Mouse (Mus musculus): ENCODE measurements around the gene Tubg2.
"Not testable (repeated sequence)": the region's sequence is repeated elsewhere in the genome, so short reads cannot be mapped to it uniquely, and the experiment has no call there.

Gene Tubg2

DNA sequence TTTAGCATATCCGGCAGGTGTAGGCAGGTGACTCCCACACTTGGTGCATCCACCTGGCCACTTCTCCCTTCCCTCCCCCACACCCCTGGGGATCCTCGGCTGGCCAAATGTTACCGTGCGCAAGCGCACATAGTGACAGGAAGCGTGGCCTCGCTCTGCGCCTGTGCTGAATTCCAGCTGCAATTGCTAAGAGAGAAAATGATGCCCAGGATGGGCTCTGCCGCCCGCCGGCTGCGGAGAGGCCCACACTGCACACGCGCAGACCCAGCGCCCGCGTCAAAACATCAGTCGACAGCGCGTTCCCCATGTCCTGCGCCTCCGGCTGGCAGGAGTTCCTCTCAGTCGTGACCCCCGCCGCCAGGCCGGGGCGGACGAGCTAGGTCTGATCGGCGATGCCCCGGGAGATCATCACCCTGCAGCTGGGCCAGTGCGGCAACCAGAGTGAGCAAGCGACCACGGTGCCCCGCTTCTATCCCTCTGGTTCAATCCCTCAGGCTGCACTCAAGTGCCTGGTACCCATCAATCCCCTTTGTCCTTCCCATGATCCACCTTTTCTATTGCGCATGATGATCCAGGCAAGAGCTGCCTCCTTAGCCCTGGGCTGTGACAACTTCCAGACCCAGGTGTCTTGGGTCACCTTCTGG lies at the start of gene Tubg2:
Gene Tubg2 (plus strand): TSS at position 180 of the 644 bp plus-strand sequence.
- DNase-seq: peak; percentile 59 to 71

DNA sequence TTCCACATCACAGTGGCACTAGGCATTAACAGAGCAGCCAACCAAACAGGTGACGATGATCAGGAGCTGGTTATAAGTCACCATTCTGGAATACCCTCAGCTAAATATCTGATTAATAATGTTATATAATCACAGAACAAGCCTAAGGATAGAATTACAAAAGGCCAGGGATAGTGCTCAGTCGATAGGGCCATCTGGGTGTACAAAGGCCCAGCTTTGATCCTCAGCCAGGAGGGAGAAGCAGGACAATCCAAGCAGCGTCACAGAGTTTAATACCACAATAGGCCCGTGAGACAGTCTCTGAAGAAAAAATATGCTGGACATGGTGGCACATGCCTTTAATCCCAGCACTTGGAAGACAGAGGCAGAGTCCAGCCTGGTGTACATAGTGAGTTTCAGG lies 46.4 kb upstream of the Tubg2 start:
- no peak for DNase-seq

DNA sequence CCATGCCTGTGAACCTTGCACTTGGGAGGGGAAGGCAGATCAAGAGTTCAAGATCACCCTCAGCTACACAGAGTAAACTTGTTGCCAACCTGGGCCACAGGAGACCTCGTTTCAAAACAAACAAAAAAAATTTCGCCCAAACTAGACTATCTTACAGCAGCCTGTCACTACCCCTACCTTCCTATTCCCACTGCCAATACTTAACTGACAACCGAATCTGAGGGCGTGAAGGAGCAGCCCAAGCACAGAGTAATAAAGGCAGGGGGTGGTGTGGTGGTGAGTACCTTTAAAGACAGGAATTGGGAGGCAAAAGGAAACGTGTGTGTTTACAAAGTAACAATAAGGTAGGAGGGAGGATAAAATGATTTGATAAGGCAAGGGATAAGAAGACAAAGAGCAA lies 45.0 kb upstream of the Tubg2 start:
- no peak for DNase-seq

DNA sequence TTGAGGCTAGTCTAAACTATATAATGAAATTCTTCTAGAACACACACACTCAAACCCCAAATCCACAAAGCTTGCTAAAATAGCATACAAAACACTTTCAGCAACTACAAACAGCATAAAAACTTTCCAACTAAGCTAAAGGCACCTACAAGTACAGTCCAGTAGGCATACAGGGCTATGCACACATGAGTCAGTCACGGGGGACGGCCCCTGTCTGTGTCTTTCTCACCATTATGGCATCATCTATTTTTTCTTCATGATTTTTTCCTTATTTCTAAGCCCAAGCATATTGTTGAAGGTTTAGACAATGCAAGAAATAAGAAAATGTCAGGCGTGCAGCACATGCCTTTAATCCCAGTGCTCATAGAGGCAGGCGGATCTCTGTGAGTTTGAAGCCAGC lies 44.5 kb upstream of the Tubg2 start:
- no peak for DNase-seq

DNA sequence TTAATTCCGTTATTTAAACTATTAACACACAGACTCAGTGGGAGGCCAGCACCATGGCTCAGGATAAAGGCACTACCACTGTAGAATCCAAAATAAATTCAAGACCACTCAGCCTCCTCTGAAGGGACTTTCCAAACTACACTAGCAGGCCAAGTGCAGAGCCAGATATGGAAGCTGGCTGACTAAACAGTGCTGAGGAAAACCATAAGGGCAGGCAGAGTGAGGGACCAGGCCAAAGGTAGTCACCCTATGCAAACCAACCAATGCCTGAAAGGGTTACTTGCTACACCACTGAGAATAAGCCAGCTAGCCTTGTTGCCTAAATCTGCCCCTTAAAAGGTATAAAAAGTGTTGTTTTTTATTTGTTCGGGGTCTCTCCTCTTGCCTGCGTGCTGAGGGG lies 43.5 kb upstream of the Tubg2 start:
- no peak for DNase-seq

DNA sequence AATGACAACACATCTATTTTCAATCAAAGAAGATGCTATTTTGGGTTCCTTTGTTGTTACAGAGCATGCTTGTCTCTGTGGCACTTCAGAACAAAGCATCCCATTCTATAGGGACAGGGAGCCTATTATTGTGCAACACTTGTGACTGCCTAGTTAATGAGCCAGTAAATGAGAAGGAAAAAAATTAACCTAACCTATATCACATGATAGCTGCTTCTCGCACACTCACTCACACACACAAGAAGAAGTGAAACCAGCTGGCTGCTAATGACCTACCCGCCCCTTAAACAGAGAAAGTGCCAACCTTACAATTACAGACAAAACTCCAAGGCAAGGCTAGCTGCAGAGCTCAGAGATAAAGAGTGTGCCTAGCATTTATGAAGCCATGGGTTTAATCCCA lies 40.1 kb upstream of the Tubg2 start:
- no peak for DNase-seq

DNA sequence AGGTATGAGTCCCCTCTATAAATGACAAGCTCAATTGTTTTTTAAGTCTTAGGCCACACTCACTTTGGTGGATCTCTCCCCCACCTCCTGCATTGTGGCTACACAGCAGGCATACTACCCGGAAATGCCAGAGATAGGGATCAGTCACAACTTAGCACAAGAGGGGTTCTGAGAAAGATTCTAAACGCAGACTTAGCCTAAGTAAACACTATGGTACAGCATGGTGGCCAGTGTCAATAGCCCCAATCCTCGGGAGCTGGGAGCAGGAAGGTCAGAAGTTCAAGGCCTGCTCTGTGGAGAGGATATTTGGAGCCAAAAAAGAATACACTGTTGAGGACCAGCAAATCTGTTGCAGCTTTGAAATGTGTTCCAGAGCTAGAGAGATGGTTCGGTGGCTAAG lies 37.6 kb upstream of the Tubg2 start:
- DNase-seq: no peak

DNA sequence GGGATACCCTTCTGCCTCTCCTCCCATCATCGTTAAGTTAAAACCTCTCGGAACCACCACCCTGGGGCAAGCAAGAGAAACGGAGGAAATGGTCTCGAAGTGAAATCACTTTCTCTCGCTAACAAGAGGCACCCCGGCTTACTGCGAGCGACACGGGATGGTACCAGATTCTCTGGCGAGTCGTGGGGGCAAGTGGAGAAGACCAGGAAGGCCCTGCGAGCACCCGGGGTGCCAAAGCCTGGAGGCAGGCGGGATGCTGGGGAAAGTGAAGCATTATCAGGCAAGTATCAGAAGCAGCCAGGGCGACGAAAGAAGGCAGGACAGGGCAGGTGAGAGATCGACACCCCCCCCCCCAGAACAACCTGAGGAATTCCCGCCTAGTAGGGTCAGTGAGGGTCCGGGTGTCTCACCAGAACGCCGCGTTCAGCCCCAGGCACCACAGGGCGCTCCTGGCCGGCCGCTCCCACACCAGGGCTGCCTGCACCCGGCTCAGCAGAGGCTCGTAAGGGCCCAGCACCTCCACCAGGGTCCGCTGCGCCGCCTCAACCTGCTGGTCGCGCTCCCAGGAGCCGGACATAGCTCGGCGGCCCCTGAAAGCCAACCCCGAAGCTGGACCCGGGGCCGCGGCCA lies 36.5 kb upstream of the Tubg2 start:
- no peak for DNase-seq

DNA sequence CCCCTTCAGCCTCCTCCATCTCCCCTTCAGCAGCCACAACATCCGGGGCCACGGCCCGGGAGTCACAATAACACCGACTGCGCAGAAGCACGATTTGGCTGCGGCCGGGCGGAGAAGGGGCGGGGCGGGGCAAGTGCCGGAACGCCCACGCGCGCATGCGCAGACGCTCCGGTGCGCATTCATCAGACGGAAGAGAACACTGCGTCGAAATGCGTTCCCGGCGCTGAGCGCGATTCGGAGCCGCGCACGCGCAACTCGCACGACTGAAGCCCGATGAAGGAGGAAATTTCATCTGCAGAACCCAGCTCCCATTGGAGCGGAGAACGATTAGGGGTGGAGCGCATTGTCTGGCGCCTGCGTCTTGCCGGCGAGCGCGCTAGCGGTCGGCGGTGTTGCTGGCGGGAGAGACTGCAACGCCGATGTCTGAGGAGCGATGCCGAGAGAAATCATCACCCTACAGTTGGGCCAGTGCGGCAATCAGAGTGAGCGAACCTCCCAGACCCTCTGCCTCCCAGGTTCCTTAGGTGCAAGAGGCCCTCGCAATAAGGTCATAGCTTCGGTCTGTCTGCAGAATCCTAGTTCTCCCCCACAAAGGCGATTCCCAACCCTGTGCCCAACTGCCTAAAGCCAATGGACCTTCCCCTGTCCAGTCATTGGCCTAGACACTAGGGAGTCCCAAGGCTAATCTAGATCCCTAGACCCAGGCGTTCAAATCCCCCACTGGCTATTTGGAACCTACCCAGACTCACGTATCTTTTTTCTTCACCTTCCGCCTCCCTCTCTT lies 35.8 kb upstream of the Tubg2 start, which contains the start of the genes Retreg3 and Tubg1:
Gene Retreg3 (minus strand): TSS at position 133 of the 784 bp plus-strand sequence.
Gene Tubg1 (plus strand): TSS at position 178 of the 784 bp plus-strand sequence.
- peak; percentile 99 for DNase-seq

DNA sequence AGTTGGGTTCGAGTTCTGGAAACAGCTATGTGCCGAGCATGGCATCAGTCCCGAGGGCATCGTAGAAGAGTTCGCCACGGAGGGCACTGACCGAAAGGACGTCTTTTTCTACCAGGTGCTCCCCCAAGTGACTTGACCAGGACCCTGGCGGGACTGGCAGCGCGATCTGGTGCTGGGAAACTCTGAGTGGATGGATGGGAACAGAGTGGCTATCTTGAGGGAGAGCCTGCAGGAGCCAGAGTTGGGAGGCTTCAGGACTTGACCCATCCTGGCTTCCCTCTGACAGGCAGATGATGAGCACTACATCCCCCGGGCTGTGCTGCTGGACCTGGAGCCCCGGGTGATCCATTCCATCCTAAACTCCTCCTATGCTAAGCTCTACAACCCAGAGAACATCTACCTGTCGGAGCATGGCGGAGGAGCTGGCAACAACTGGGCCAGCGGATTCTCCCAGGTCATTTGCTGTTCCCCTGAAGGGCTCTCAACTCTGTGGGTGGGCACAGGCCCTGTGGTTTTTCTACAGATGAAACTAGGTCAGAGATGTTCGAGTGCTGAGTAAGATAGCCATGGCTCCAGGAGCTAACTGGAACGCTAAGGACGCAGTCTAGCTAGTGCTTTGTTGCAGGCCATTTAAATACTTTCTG lies 35.0 kb upstream of the Tubg2 start:
- DNase-seq: peak; percentile 16 to 37

DNA sequence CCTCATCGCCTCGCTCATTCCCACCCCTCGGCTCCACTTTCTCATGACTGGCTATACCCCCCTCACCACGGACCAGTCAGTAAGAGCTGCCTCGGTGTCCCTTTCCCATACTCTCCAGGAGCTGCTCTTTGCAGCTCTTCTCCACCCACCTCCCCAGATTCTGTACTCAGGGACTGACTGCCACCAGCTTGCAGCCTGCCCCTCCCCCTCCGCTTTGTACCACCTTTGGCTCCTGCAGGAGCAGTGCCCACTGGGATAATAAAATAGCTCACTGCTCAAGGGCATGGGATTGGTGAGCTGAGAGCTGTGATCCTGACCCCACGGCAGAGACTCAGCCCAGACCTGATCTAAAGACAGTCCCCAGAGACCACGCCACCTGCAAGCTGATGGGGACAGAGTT lies 31.2 kb upstream of the Tubg2 start:
- DNase-seq: not testable (repeated sequence)

DNA sequence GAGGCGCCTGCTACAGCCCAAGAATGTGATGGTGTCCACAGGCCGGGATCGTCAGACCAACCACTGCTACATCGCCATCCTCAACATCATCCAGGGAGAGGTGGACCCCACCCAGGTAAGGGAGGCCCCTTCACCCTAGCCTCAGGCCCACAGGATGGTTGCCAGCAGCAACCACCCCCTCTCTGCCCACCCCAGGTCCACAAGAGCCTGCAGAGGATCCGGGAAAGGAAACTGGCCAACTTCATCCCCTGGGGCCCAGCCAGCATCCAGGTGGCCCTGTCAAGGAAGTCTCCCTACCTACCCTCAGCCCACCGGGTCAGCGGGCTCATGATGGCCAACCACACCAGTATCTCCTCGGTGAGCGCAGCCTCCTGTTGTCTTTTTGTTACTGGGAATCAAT lies 30.7 kb upstream of the Tubg2 start:
- not testable (repeated sequence) for DNase-seq

DNA sequence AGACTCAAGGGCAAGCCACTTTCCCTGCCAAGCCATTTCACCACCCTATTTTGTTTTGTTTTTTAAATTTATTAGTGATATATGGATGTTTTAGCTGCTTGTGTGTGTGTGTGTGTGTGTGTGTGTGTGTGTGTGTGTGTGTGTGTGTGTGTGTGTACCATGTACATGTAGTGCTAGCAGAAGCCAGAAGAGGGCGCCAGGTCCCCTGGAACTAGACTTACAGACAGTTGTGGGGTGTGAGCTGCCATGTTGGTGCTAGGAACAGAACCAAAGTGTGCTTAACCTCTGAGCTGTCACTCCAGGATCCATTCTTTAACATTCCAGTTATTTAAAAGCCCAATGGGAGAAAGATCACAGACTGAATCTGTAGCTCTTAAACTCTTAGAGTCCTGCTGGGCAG lies 28.6 kb upstream of the Tubg2 start:
- no peak for DNase-seq

DNA sequence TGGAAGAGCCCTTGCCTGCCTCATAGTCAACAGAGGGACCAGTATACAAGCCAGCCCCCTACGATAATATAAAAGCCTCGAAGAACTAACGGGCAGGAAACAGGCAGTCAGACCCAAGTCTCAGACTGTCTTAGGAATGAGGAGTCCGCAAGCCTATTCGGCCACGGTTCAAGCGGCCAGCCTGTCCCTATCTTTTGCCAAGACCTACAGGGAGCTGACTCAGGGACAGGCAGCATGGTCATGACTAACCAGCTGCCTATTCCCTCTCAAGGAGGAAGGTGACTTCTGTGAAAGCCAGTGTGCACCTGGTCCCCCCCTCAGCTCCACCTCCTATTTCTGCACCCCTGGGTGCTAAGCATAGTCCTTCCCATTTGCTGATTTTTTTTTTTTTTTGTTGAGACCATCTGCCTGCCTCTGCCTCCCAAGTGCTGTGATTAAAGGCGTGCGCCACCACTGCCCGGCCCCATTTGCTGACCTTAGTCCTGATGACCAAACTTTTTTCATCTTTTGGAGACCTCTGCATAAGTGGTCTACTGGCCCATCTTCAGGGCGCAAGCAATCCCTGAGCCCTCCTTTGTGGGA lies 26.6 kb upstream of the Tubg2 start:
- DNase-seq: no peak

DNA sequence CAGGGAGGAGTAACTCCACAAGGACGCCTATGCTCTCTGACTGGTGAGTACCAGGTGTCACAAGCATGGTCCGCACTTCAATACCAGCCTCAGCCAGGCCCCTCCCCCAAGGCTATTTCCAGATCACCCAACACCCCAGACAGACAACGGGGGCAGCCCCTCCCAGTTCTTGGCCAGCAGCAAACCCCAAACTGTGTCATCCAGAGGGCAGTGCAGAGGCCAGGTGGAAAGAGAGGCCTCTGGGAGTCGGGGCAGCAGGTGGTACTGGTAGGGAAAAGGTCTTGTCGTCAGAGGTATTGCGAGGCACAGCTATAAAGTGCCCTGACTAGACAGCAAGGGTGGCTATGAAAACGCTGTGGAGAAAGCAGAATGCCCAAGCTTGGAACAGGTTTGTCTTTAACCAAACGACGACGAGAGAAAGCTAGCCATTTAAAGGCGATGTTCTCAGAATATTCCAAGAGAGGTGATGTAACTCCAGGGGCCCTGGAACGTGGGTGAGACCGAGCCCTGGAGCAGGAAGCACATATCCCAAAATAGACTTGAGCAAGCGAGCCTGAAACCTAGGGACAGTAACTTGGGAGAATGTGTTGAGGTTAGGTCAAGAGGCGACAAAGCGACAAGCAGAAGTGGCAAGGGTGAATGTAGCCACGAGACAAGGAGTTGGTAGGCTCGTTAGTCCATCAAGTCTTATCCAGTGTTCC lies 25.5 kb upstream of the Tubg2 start:
- no peak for DNase-seq

DNA sequence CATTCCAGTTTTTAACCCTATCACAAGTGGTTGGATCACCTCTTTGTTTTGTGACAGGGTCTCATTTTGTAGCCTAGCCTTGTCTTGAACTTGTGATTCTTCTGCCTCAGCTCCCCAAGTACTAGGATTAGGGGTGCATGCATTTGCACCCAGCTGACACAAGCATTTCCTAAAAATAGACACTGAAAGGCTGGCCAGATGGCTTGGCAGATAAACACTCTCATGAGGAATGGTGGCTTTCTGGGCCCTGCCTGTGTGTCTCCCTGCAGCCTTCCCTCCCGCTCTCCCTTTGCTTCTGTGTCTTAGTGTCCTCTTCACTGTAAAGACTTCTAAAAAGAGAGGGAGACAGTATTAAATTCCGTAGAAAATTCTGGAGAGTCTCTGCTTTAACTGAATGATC lies 24.5 kb upstream of the Tubg2 start:
- DNase-seq: no peak

DNA sequence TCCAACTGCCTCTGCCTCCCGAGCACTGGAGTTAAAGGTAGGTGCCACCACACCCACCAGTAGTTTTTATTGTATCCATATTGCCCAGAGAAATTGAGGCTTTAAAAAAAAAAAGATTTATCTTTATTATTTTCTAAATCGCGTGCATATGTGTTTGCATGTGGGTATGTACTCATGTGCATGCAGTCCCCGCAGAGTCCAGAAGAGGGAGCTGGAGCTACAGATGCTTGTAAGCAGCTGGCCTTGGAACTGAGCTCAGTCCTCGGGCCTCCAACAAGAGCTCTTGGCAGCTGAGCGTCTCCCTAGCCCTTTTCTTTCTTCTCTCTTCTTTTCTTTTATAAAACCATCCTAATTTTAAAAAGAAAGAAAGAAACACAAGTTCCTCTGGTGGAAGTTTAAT lies 24.0 kb upstream of the Tubg2 start:
- no peak for DNase-seq

DNA sequence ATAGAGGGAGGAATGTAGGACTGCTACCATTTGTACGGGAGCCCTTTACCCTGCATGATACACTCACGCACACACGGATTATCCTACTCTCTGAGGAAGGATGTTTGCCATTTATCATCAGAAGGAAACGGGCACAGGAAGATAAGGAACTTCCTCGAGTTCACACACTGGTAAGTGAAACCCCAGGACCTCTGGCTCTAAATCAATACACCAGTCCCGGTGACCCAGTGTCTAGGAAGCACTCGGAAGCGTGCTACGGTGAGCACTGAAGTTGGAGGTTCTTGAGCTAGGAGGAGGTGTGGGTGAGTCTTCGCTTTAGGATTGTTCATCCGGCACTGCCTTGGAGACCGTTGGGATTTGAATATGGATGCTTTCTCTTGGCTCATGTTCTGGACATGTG lies 22.7 kb upstream of the Tubg2 start:
- DNase-seq: no peak

DNA sequence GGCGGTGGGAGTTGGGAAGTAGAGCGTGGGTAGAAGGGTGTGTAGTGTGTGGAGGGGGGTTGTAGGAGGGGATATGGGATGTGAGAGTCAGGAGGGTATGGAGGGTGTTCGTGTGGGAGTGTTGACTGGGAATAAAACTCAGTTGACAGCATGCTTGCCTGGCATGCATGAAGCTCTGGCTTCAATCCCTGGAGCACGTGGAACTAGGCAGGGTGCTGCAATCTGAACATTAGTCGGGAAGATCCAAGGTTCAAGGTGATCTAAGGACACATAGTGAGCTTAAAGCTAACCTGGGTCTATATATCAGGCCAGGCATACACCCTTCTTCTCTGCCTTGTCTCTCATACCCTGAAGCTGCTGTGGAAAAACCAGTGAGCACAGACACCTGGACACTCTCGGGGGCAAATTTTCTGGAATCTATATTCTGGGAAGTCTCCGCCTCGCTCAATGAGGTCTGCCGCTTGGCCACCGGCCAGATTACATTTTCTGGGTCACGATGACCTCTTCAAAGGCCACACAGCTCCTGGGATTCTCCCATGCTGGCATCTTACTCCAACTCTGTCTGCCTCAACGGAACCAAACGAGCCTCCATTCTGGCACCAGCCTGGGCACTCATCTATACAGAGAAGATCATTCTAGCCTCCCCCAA lies 21.4 kb upstream of the Tubg2 start:
- no peak for DNase-seq

DNA sequence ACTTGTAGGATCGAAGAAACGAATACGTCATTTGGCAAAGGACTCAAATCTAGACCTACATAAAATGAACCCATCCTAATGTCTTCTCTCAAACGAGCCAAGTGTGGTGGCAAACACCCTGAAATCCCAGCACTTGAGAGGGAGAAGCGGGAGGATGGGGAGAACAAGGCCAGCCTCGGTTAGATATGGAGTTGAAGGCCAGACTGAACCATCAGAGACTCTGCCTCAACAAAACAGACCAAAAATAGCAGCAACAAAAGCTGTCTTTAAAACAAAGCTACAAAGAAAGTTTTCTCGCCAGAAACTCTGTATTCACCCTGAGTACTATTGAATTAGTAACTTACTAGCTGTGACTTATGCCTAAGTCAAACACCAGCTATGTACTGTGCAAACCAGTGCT lies 18.7 kb upstream of the Tubg2 start:
- no peak for DNase-seq

DNA sequence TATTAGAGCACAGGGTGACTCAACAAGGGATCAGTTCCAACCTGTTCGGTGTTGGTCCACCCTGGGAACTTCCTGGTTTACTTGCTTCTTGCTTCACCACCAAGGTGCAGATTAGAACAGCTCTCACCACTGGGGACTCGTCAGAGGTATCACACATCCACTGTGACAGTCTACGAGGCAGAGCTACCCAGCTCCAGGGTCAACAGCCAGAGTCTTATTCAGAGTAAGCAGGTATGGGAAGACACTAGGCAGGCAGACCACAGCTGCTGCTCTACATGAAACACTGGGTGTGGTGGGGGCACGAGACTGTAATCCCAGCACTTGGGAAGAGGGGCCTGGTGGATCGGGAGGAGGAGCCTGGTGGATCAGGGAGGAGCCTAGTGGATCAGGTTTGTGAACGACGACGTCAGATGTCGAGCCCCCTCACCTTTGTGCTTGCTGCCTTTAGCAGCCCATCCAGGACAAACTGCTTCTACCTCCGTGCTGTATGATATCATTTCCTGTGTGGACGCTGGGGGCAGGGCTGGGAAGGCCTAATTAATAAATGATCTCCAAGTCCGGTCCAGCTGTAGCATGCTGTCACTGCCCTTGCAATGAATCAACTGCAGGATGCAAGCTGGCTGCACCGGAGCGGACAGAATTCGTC lies 17.0 kb upstream of the Tubg2 start:
- no peak for DNase-seq

Measured in thymus, postnatal 36 days (tissue).